Mouse (Mus musculus): ENCODE data around the gene Abhd17a. TPM values are rescaled to one million over a fixed set of nuclear protein-coding genes. Genes with fewer than 3 reads are reported as not detected.

The Abhd17a gene
- polyA plus RNA-seq, 1 experiment from 2014 or later, result 92.5 TPM

DNA sequence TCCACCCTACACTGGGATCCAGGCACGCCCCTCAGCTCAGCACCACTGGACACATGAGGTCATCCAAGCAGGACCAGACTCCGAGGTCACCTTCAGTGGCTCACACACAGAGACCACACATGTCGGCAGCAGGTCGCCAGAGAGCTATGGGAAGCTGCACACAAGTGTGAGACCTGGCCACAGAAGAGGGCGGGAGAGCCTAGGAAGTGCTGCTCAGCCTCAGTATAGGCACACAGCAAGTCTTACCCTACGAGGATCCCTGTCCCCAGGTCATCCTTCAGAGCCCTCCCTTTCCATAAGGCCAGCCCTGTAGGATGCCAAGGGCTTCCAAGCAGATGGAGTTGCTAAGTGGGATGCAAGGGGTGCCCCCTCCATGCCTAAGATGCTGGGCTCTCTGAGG, 36.1 kb downstream of the Abhd17a start:
- ATAC-seq (ENCODE audit: low FRiP score, low TSS enrichment), result no peak
- 82% methylated on average over 6 of the region's 6 CpGs for WGBS
- no peaks in the 10 kb centered on the region for H3K9me3 ChIP-seq (ENCODE audit: control insufficient read depth, low read length)

DNA sequence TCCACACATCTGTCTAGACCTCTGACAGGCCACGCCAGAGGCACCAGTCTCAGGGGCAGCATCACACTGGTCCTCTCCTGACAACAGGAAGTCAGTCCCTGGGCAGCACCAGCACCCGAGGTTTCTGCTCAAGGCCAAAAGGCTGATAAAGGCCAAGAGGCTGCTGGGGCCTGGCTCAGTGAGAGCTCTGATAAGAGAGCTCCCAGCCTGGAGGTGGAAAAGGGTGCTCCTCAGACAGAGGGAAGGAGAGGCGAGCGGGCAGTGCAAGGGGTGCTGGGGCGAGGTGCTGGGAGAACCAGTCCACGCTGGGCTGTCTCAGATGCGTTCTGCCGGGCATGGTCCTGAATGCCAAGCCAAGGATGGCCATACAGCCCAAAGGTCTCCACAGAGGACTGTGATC, 36.6 kb downstream of the Abhd17a start:
- H3K36me3 ChIP-seq (ENCODE audit: control insufficient read depth, insufficient read depth, low read length), result peaks cover 9% of the 10 kb centered on the region
- no peaks in the 10 kb centered on the region for H3K9me3 ChIP-seq (ENCODE audit: control insufficient read depth, low read length)
- H3K4me3 ChIP-seq (ENCODE audit: low read depth, low read length), result no peak overlapping the region
- 83% methylated on average over 8 of the region's 8 CpGs for WGBS
- TF ChIP-seq CTCF (IDR thresholded peaks at IDR 0.05; ENCODE audit: low read depth) (no peak), EP300 (optimal IDR thresholded peaks at IDR 0.05) (no peak)
- peaks cover 5% of the 10 kb centered on the region; the same call in 1 of the 2 replicates for H3K4me1 ChIP-seq (replicated peaks; ENCODE audit: control insufficient read depth, insufficient read depth)
- no peak overlapping the region for H3K4me2 ChIP-seq (replicated peaks; ENCODE audit: low read depth)
- no peak overlapping the region for H3K27ac ChIP-seq (replicated peaks)
- no peak for ATAC-seq (ENCODE audit: low FRiP score, low TSS enrichment)
- DNase-seq (ENCODE audit: low spot score), result no peak
- H3K27me3 ChIP-seq (ENCODE audit: control insufficient read depth, insufficient read depth, low read length), result no peaks in the 10 kb centered on the region
- H3K9ac ChIP-seq (ENCODE audit: low read length), result no peak overlapping the region

More for the DNA sequence above, 36.1 kb downstream of the Abhd17a start:
- no peak overlapping the region for H3K9ac ChIP-seq (ENCODE audit: low read length)
- no peak overlapping the region for H3K27ac ChIP-seq (replicated peaks)
- no peak for TF ChIP-seq EP300 (optimal IDR thresholded peaks at IDR 0.05)
- TF ChIP-seq CTCF (IDR thresholded peaks at IDR 0.05; ENCODE audit: low read depth), result no peak
- no peak overlapping the region for H3K4me3 ChIP-seq (ENCODE audit: low read depth, low read length)
- peaks cover 5% of the 10 kb centered on the region; the same call in 1 of the 2 replicates for H3K4me1 ChIP-seq (replicated peaks; ENCODE audit: control insufficient read depth, insufficient read depth)
- H3K4me2 ChIP-seq (replicated peaks; ENCODE audit: low read depth), result no peak overlapping the region
- no peak for DNase-seq (ENCODE audit: low spot score)
- H3K36me3 ChIP-seq (ENCODE audit: control insufficient read depth, insufficient read depth, low read length), result peaks cover 9% of the 10 kb centered on the region
- no peaks in the 10 kb centered on the region for H3K27me3 ChIP-seq (ENCODE audit: control insufficient read depth, insufficient read depth, low read length)

DNA sequence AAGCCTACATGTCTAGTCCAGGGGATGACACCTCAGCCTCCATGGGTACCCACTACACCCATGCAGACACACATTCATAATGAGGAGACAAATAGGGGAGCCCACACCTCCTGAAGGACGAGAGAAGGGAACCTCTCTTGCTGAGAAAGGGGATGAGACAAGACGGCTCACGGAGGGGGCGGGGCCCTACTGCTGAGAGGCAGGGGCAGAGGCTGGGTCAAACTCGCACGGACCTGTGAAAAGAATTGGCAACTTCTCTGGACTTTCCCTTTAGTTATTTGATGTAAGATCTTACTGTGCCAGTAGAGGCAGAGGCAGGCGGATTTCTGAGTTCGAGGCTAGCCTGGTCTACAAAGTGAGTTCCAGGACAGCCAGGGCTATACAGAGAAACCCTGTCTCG, 37.8 kb downstream of the Abhd17a start:
- Histone ChIP-seq H3K4me2 (replicated peaks; ENCODE audit: low read depth) (no peak overlapping the region), H3K4me1 (replicated peaks; ENCODE audit: control insufficient read depth, insufficient read depth) (no peaks in the 10 kb centered on the region), H3K36me3 (ENCODE audit: control insufficient read depth, insufficient read depth, low read length) (peaks cover 13% of the 10 kb centered on the region), H3K9ac (ENCODE audit: low read length) (0 out of 2 replicates have a peak overlapping the region, but pooled peaks have one; percentile 35), H3K9me3 (ENCODE audit: control insufficient read depth, low read length) (no peaks in the 10 kb centered on the region), H3K27ac (replicated peaks) (no peak overlapping the region), H3K27me3 (ENCODE audit: control insufficient read depth, insufficient read depth, low read length) (no peaks in the 10 kb centered on the region), H3K4me3 (ENCODE audit: low read depth, low read length) (no peak overlapping the region)
- DNase-seq (ENCODE audit: low spot score), result no peak
- TF ChIP-seq CTCF (IDR thresholded peaks at IDR 0.05; ENCODE audit: low read depth) (no peak), EP300 (optimal IDR thresholded peaks at IDR 0.05) (no peak)
- ATAC-seq (ENCODE audit: low FRiP score, low TSS enrichment), result no peak
- 60% methylated on average over 9 of the region's 9 CpGs for WGBS

DNA sequence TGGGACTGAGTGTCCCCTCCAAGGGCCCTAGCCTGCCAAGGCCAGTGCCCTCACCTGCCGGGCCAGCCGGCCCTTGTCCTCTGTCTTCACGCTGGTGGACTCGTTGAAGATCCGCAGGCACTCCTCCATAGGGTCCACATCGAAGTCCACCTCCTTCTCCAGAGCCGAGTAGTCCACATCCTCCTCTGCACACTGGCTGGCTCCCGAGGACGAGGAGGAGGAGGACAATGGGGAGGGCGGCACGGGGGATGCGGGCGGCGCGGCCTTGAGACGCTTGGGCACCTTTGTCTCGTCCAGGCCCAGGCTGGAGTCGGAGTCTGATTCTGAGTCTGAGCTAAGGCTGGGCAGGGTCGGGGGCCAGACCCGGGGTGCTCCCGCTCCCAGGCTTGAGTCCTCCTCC, 40.9 kb downstream of the Abhd17a start:
- Histone ChIP-seq H3K9ac (ENCODE audit: low read length) (no peak overlapping the region), H3K4me2 (replicated peaks; ENCODE audit: low read depth) (no peak overlapping the region), H3K27ac (replicated peaks) (no peak overlapping the region), H3K36me3 (ENCODE audit: control insufficient read depth, insufficient read depth, low read length) (peaks cover 33% of the 10 kb centered on the region), H3K9me3 (ENCODE audit: control insufficient read depth, low read length) (no peaks in the 10 kb centered on the region), H3K27me3 (ENCODE audit: control insufficient read depth, insufficient read depth, low read length) (no peaks in the 10 kb centered on the region), H3K4me1 (replicated peaks; ENCODE audit: control insufficient read depth, insufficient read depth) (no peaks in the 10 kb centered on the region), H3K4me3 (ENCODE audit: low read depth, low read length) (no peak overlapping the region)
- DNase-seq (ENCODE audit: low spot score), result no peak
- TF ChIP-seq CTCF (IDR thresholded peaks at IDR 0.05; ENCODE audit: low read depth) (no peak), EP300 (optimal IDR thresholded peaks at IDR 0.05) (no peak)
- no peak for ATAC-seq (ENCODE audit: low FRiP score, low TSS enrichment)
- 89% methylated on average over 21 of the region's 21 CpGs for WGBS

DNA sequence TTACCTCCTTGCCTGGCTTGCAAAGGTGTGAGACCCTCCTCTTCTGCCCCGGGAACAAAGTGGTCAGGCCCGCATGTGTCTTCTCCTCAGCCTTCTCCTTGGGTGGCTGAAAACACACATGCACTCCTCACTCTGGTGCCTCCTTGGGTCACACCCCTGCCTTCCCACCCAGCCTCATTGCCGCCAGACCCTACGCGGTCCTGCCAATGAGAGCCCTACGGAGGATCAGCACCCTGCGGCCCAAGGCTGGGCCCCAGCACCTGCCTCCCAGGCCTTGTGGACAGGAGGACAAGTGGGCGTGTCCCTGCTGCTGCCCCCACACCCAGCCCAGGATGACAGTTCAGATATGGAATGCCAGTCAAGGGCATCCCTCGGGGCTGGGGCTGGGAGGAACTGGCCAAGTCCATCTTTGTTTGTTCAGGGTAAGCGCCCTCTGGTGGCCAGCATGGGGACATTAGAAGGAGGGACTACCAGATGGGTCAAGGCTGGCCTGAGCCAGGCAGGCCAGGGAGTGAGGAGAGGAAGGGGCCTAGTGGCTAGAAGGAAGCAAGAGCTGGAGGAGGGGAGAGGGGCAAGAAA, 41.6 kb downstream of the Abhd17a start:
- no peak overlapping the region for H3K4me2 ChIP-seq (replicated peaks; ENCODE audit: low read depth)
- no peaks in the 10 kb centered on the region for H3K9me3 ChIP-seq (ENCODE audit: control insufficient read depth, low read length)
- peaks cover 39% of the 10 kb centered on the region for H3K36me3 ChIP-seq (ENCODE audit: control insufficient read depth, insufficient read depth, low read length)
- H3K4me1 ChIP-seq (replicated peaks; ENCODE audit: control insufficient read depth, insufficient read depth), result no peaks in the 10 kb centered on the region
- 75% methylated on average over 10 of the region's 10 CpGs for WGBS
- ATAC-seq (ENCODE audit: low FRiP score, low TSS enrichment) (peak; percentile 66), DNase-seq (ENCODE audit: low spot score) (peak; percentile 71)
- no peak overlapping the region for H3K27ac ChIP-seq (replicated peaks)
- H3K9ac ChIP-seq (ENCODE audit: low read length), result no peak overlapping the region
- no peak for TF ChIP-seq EP300 (optimal IDR thresholded peaks at IDR 0.05)
- TF ChIP-seq CTCF (IDR thresholded peaks at IDR 0.05; ENCODE audit: low read depth), result peak; percentile 88
- no peaks in the 10 kb centered on the region for H3K27me3 ChIP-seq (ENCODE audit: control insufficient read depth, insufficient read depth, low read length)
- no peak overlapping the region for H3K4me3 ChIP-seq (ENCODE audit: low read depth, low read length)

DNA sequence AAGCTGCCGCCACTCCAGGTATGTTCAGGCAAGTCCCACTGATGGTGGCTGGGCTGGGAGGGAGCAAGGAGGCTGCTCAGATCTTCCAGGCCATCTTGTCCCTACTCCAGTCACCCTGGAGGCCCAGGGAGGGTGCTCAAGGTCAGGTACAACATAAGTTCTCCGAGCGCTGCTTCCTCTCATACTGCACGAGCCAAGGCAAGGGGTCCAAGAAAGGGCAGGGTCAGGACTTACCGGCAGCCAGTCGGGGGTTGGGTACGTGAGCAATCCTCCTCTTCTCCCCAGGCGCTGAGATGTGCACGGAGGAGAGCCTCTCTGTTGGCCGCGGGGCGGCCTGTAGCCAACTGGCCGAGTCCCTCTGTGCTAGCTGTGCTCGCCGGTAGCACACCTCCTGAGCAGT, 42.6 kb downstream of the Abhd17a start:
- TF ChIP-seq CTCF (IDR thresholded peaks at IDR 0.05; ENCODE audit: low read depth), result no peak
- H3K4me2 ChIP-seq (replicated peaks; ENCODE audit: low read depth), result no peak overlapping the region
- no peaks in the 10 kb centered on the region for H3K27me3 ChIP-seq (ENCODE audit: control insufficient read depth, insufficient read depth, low read length)
- DNase-seq (ENCODE audit: low spot score), result no peak
- H3K4me1 ChIP-seq (replicated peaks; ENCODE audit: control insufficient read depth, insufficient read depth), result no peaks in the 10 kb centered on the region
- no peaks in the 10 kb centered on the region for H3K9me3 ChIP-seq (ENCODE audit: control insufficient read depth, low read length)
- H3K9ac ChIP-seq (ENCODE audit: low read length), result no peak overlapping the region
- no peak overlapping the region for H3K4me3 ChIP-seq (ENCODE audit: low read depth, low read length)
- WGBS, result 92% methylated on average over 15 of the region's 15 CpGs
- H3K36me3 ChIP-seq (ENCODE audit: control insufficient read depth, insufficient read depth, low read length), result peaks cover 46% of the 10 kb centered on the region
- H3K27ac ChIP-seq (replicated peaks), result no peak overlapping the region
- ATAC-seq (ENCODE audit: low FRiP score, low TSS enrichment), result no peak

All from stomach, postnatal 0 days (tissue).